Mouse (Mus musculus): ENCODE data around the gene Tbx1. TPM values are rescaled to one million over a fixed set of nuclear protein-coding genes. Genes with fewer than 3 reads are reported as not detected.
A peak's percentile ranks its signal among the peaks of the same experiment; 100 is the strongest.

Gene Tbx1
- polyA plus RNA-seq, 1 experiment from 2014 or later = 7.4 TPM

- Histone ChIP-seq H3K9ac (ENCODE audit: low read depth, low read length) (no peak overlapping the region), H3K4me1 (replicated peaks; ENCODE audit: control insufficient read depth, insufficient read depth, low read length) (peaks cover 7% of the 10 kb centered on the region), H3K27ac (ENCODE audit: low read depth, low read length) (no peak overlapping the region)
These were observed 8.8 kb downstream of the Tbx1 start for GRCm38 (mm10) chr16:18581623-18582205.

GRCm38 (mm10) chr16:18581050-18581622, 9.3 kb downstream of the Tbx1 start:
- H3K4me3 ChIP-seq (ENCODE audit: low read depth, low read length) = 0 out of 2 replicates have a peak overlapping the region, but pooled peaks have one; percentile 11
- no peak for ATAC-seq (ENCODE audit: low FRiP score)
- no peaks in the 10 kb centered on the region for H3K36me3 ChIP-seq (ENCODE audit: control insufficient read depth, insufficient read depth, low read length)
- DNase-seq (ENCODE audit: low spot score) = no peak
- no peak overlapping the region for H3K27ac ChIP-seq (ENCODE audit: low read depth, low read length)
- H3K9me3 ChIP-seq (ENCODE audit: control insufficient read depth, low read length) = no peaks in the 10 kb centered on the region
- peaks cover 76% of the 10 kb centered on the region for H3K27me3 ChIP-seq (ENCODE audit: control insufficient read depth, insufficient read depth, low read length)
- peak overlapping the region; percentile 49; the same call in 1 of the 2 replicates for H3K4me2 ChIP-seq (replicated peaks; ENCODE audit: low read depth, low read length)
- peaks cover 2% of the 10 kb centered on the region for H3K4me1 ChIP-seq (replicated peaks; ENCODE audit: control insufficient read depth, insufficient read depth, low read length)
- no peak overlapping the region for H3K9ac ChIP-seq (ENCODE audit: low read depth, low read length)
- WGBS = 5% methylated on average over 21 of the region's 21 CpGs

More at GRCm38 (mm10) chr16:18581623-18582205, 8.8 kb downstream of the Tbx1 start:
- H3K27me3 ChIP-seq (ENCODE audit: control insufficient read depth, insufficient read depth, low read length) = peaks cover 82% of the 10 kb centered on the region
- 2% methylated on average over 50 of the region's 66 CpGs for WGBS
- no peaks in the 10 kb centered on the region for H3K9me3 ChIP-seq (ENCODE audit: control insufficient read depth, low read length)
- H3K4me2 ChIP-seq (replicated peaks; ENCODE audit: low read depth, low read length) = peak overlapping the region; percentile 49
- ATAC-seq (ENCODE audit: low FRiP score) = no peak
- peak overlapping the region; percentile 25 for H3K4me3 ChIP-seq (ENCODE audit: low read depth, low read length)
- H3K36me3 ChIP-seq (ENCODE audit: control insufficient read depth, insufficient read depth, low read length) = no peaks in the 10 kb centered on the region
- DNase-seq (ENCODE audit: low spot score) = peak; percentile 68

- DNase-seq (ENCODE audit: low spot score) (peak; percentile 30), ATAC-seq (ENCODE audit: low FRiP score) (no peak)
- no peaks in the 10 kb centered on the region for H3K9me3 ChIP-seq (ENCODE audit: control insufficient read depth, low read length)
- H3K27ac ChIP-seq (ENCODE audit: low read depth, low read length) = no peak overlapping the region
- peaks cover 69% of the 10 kb centered on the region for H3K27me3 ChIP-seq (ENCODE audit: control insufficient read depth, insufficient read depth, low read length)
- peaks cover 2% of the 10 kb centered on the region; the same call in 1 of the 2 replicates for H3K4me1 ChIP-seq (replicated peaks; ENCODE audit: control insufficient read depth, insufficient read depth, low read length)
- no peak overlapping the region for H3K9ac ChIP-seq (ENCODE audit: low read depth, low read length)
- H3K4me2 ChIP-seq (replicated peaks; ENCODE audit: low read depth, low read length) = no peak overlapping the region
- 12% methylated on average over 2 of the region's 2 CpGs for WGBS
- H3K4me3 ChIP-seq (ENCODE audit: low read depth, low read length) = no peak overlapping the region
- H3K36me3 ChIP-seq (ENCODE audit: control insufficient read depth, insufficient read depth, low read length) = no peaks in the 10 kb centered on the region
These were observed 10.1 kb downstream of the Tbx1 start for GRCm38 (mm10) chr16:18580389-18580788.

- DNase-seq (ENCODE audit: low spot score) = no peak
- 15% methylated on average over 5 of the region's 5 CpGs for WGBS
- Histone ChIP-seq H3K9me3 (ENCODE audit: control insufficient read depth, low read length) (no peaks in the 10 kb centered on the region), H3K36me3 (ENCODE audit: control insufficient read depth, insufficient read depth, low read length) (no peaks in the 10 kb centered on the region), H3K27ac (ENCODE audit: low read depth, low read length) (no peak overlapping the region), H3K4me1 (replicated peaks; ENCODE audit: control insufficient read depth, insufficient read depth, low read length) (peaks cover 2% of the 10 kb centered on the region; the same call in 1 of the 2 replicates), H3K4me3 (ENCODE audit: low read depth, low read length) (no peak overlapping the region), H3K27me3 (ENCODE audit: control insufficient read depth, insufficient read depth, low read length) (peaks cover 42% of the 10 kb centered on the region), H3K9ac (ENCODE audit: low read depth, low read length) (no peak overlapping the region), H3K4me2 (replicated peaks; ENCODE audit: low read depth, low read length) (no peak overlapping the region)
- no peak for ATAC-seq (ENCODE audit: low FRiP score)
These were observed 12.8 kb downstream of the Tbx1 start for GRCm38 (mm10) chr16:18577599-18578160.

GRCm38 (mm10) chr16:18577071-18577470, 13.4 kb downstream of the Tbx1 start:
- H3K4me2 ChIP-seq (replicated peaks; ENCODE audit: low read depth, low read length) = no peak overlapping the region
- ATAC-seq (ENCODE audit: low FRiP score) = no peak
- H3K27me3 ChIP-seq (ENCODE audit: control insufficient read depth, insufficient read depth, low read length) = peaks cover 36% of the 10 kb centered on the region
- no peaks in the 10 kb centered on the region for H3K36me3 ChIP-seq (ENCODE audit: control insufficient read depth, insufficient read depth, low read length)
- no peak overlapping the region for H3K27ac ChIP-seq (ENCODE audit: low read depth, low read length)
- 37% methylated on average over 3 of the region's 3 CpGs for WGBS
- DNase-seq (ENCODE audit: low spot score) = no peak
- no peak overlapping the region for H3K9ac ChIP-seq (ENCODE audit: low read depth, low read length)
- no peaks in the 10 kb centered on the region; the same call in 1 of the 2 replicates for H3K4me1 ChIP-seq (replicated peaks; ENCODE audit: control insufficient read depth, insufficient read depth, low read length)
- no peak overlapping the region for H3K4me3 ChIP-seq (ENCODE audit: low read depth, low read length)
- no peaks in the 10 kb centered on the region for H3K9me3 ChIP-seq (ENCODE audit: control insufficient read depth, low read length)

GRCm38 (mm10) chr16:18574196-18574595, 16.3 kb downstream of the Tbx1 start:
- Histone ChIP-seq H3K4me2 (replicated peaks; ENCODE audit: low read depth, low read length) (no peak overlapping the region), H3K27ac (ENCODE audit: low read depth, low read length) (no peak overlapping the region), H3K4me1 (replicated peaks; ENCODE audit: control insufficient read depth, insufficient read depth, low read length) (no peaks in the 10 kb centered on the region), H3K9ac (ENCODE audit: low read depth, low read length) (no peak overlapping the region), H3K4me3 (ENCODE audit: low read depth, low read length) (no peak overlapping the region), H3K36me3 (ENCODE audit: control insufficient read depth, insufficient read depth, low read length) (no peaks in the 10 kb centered on the region), H3K9me3 (ENCODE audit: control insufficient read depth, low read length) (no peaks in the 10 kb centered on the region), H3K27me3 (ENCODE audit: control insufficient read depth, insufficient read depth, low read length) (peaks cover 8% of the 10 kb centered on the region; the same call in 1 of the 2 replicates)
- ATAC-seq (ENCODE audit: low FRiP score) (no peak), DNase-seq (ENCODE audit: low spot score) (no peak)
- 78% methylated on average over 8 of the region's 8 CpGs for WGBS

- WGBS = 79% methylated on average over 7 of the region's 7 CpGs
- Histone ChIP-seq H3K9ac (ENCODE audit: low read depth, low read length) (no peak overlapping the region), H3K27me3 (ENCODE audit: control insufficient read depth, insufficient read depth, low read length) (no peaks in the 10 kb centered on the region), H3K27ac (ENCODE audit: low read depth, low read length) (no peak overlapping the region), H3K9me3 (ENCODE audit: control insufficient read depth, low read length) (no peaks in the 10 kb centered on the region), H3K4me1 (replicated peaks; ENCODE audit: control insufficient read depth, insufficient read depth, low read length) (no peaks in the 10 kb centered on the region), H3K4me2 (replicated peaks; ENCODE audit: low read depth, low read length) (no peak overlapping the region), H3K36me3 (ENCODE audit: control insufficient read depth, insufficient read depth, low read length) (no peaks in the 10 kb centered on the region), H3K4me3 (ENCODE audit: low read depth, low read length) (no peak overlapping the region)
- ATAC-seq (ENCODE audit: low FRiP score) = no peak
- DNase-seq (ENCODE audit: low spot score) = no peak
These were observed 21.9 kb downstream of the Tbx1 start for GRCm38 (mm10) chr16:18568599-18568998.

GRCm38 (mm10) chr16:18564472-18564871, 26.0 kb downstream of the Tbx1 start:
- no peaks in the 10 kb centered on the region for H3K4me1 ChIP-seq (replicated peaks; ENCODE audit: control insufficient read depth, insufficient read depth, low read length)
- no peaks in the 10 kb centered on the region for H3K36me3 ChIP-seq (ENCODE audit: control insufficient read depth, insufficient read depth, low read length)
- no peak overlapping the region for H3K4me3 ChIP-seq (ENCODE audit: low read depth, low read length)
- H3K27me3 ChIP-seq (ENCODE audit: control insufficient read depth, insufficient read depth, low read length) = no peaks in the 10 kb centered on the region
- WGBS = 88% methylated on average over 2 of the region's 2 CpGs
- H3K4me2 ChIP-seq (replicated peaks; ENCODE audit: low read depth, low read length) = no peak overlapping the region
- ATAC-seq (ENCODE audit: low FRiP score) (no peak), DNase-seq (ENCODE audit: low spot score) (no peak)
- H3K27ac ChIP-seq (ENCODE audit: low read depth, low read length) = no peak overlapping the region
- no peak overlapping the region for H3K9ac ChIP-seq (ENCODE audit: low read depth, low read length)
- H3K9me3 ChIP-seq (ENCODE audit: control insufficient read depth, low read length) = no peaks in the 10 kb centered on the region

- H3K9ac ChIP-seq (ENCODE audit: low read depth, low read length) = no peak overlapping the region
- no peaks in the 10 kb centered on the region; the same call in none of the 2 replicates for H3K4me1 ChIP-seq (replicated peaks; ENCODE audit: control insufficient read depth, insufficient read depth, low read length)
- DNase-seq (ENCODE audit: low spot score) (no peak), ATAC-seq (ENCODE audit: low FRiP score) (no peak)
- H3K27me3 ChIP-seq (ENCODE audit: control insufficient read depth, insufficient read depth, low read length) = no peaks in the 10 kb centered on the region
- no peaks in the 10 kb centered on the region for H3K9me3 ChIP-seq (ENCODE audit: control insufficient read depth, low read length)
- H3K27ac ChIP-seq (ENCODE audit: low read depth, low read length) = no peak overlapping the region
- H3K4me2 ChIP-seq (replicated peaks; ENCODE audit: low read depth, low read length) = no peak overlapping the region
- WGBS = 85% methylated on average over 3 of the region's 3 CpGs
- no peaks in the 10 kb centered on the region for H3K36me3 ChIP-seq (ENCODE audit: control insufficient read depth, insufficient read depth, low read length)
- H3K4me3 ChIP-seq (ENCODE audit: low read depth, low read length) = no peak overlapping the region
These were observed 34.0 kb downstream of the Tbx1 start for GRCm38 (mm10) chr16:18556461-18556860.

Data from hindbrain, embryonic 11.5 days (tissue).